Mouse (Mus musculus): ENCODE measurements around the gene Zfp991. TPM values are rescaled to one million over a fixed set of nuclear protein-coding genes. Genes with fewer than 3 reads are reported as not detected.
"Not testable (repeated sequence)": the region's sequence is repeated elsewhere in the genome, so short reads cannot be mapped to it uniquely, and the experiment has no call there.

The Zfp991 gene
- polyA plus RNA-seq, 1 experiment from 2014 or later: 12.6 TPM

DNA sequence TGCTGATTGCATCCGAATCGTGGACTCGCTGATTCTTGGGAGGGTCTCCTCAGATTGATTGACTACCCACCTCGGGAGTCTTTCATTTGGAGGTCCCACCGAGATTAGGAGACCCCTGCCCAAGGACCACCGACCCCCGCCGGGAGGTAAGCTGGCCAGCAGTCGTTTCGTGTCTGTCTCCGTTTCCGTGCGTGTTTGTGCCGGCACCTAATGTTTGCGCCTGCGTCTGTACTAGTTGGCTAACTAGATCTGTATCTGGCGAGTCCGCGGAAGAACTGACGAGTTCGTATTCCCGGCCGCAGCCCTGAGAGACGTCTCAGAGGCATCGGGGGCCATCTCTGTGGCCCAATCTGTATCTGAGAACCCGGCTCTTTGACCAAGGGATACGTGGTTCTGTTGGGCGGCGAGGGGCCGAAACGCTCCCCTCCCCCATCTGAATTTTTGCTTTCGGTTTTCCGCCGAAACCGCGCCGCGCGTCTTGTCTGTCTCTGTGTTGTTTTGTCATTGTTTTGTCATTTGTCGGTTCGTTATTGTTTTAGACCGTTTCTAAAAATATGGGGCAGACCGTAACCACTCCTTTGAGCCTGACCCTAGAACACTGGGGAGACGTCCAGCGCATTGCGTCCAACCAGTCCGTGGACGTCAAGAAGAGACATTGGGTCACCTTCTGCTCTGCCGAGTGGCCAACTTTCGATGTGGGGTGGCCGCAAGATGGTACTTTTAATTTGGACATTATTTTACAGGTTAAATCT, 87.7 kb downstream of the Zfp991 start:
- H3K9me3 ChIP-seq (replicated peaks; ENCODE audit: control insufficient read depth, low read length); H3K27ac ChIP-seq (replicated peaks; ENCODE audit: low read depth, low read length); H3K27me3 ChIP-seq (ENCODE audit: control insufficient read depth, insufficient read depth, low read length); DNase-seq (ENCODE audit: low spot score); H3K36me3 ChIP-seq (replicated peaks; ENCODE audit: control insufficient read depth, insufficient read depth, low read depth, low read length); ATAC-seq (replicated peaks; ENCODE audit: insufficient number of reproducible peaks, low FRiP score, low TSS enrichment, low read depth); H3K4me1 ChIP-seq (ENCODE audit: control insufficient read depth, insufficient read depth, low read length); H3K9ac ChIP-seq (replicated peaks; ENCODE audit: low read length): not testable (repeated sequence)
- H3K4me2 ChIP-seq (ENCODE audit: low read depth, low read length): 0 out of 2 replicates have a peak overlapping the region, but pooled peaks have one; percentile 5
- peak overlapping the region; percentile 4; the same call in 1 of the 2 replicates for H3K4me3 ChIP-seq (ENCODE audit: low read depth, low read length)
- 65% methylated on average over 47 of the region's 51 CpGs for WGBS

DNA sequence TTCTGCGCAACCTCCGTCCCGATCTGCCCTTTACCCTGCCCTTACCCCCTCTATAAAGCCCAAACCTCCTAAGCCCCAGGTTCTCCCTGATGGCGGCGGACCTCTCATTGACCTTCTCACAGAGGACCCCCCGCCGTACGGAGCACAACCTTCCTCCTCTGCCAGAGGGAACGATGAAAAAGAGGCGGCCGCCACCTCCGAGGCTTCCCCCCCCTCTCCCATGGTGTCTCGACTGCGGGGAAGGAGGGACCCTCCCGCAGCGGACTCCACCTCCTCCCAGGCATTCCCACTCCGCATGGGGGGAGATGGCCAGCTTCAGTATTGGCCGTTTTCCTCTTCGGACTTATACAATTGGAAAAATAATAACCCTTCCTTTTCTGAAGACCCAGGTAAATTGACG, 88.4 kb downstream of the Zfp991 start:
- DNase-seq (ENCODE audit: low spot score); H3K27me3 ChIP-seq (ENCODE audit: control insufficient read depth, insufficient read depth, low read length); H3K9me3 ChIP-seq (replicated peaks; ENCODE audit: control insufficient read depth, low read length); H3K36me3 ChIP-seq (replicated peaks; ENCODE audit: control insufficient read depth, insufficient read depth, low read depth, low read length); ATAC-seq (replicated peaks; ENCODE audit: insufficient number of reproducible peaks, low FRiP score, low TSS enrichment, low read depth); H3K4me2 ChIP-seq (ENCODE audit: low read depth, low read length); H3K9ac ChIP-seq (replicated peaks; ENCODE audit: low read length); H3K4me1 ChIP-seq (ENCODE audit: control insufficient read depth, insufficient read depth, low read length); H3K27ac ChIP-seq (replicated peaks; ENCODE audit: low read depth, low read length); H3K4me3 ChIP-seq (ENCODE audit: low read depth, low read length): not testable (repeated sequence)
- 80% methylated on average over 15 of the region's 20 CpGs for WGBS

DNA sequence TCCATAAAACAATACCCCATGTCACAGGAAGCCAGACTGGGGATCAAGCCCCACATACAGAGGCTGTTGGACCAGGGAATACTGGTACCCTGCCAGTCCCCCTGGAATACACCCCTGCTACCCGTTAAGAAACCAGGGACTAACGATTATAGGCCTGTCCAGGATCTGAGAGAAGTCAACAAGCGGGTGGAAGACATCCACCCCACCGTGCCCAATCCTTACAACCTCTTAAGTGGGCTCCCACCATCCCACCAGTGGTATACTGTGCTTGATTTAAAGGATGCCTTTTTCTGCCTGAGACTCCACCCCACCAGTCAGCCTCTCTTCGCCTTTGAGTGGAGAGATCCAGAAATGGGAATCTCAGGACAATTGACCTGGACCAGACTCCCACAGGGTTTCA, 90.2 kb downstream of the Zfp991 start:
- 99% methylated on average over 5 of the region's 5 CpGs for WGBS
- ATAC-seq (replicated peaks; ENCODE audit: insufficient number of reproducible peaks, low FRiP score, low TSS enrichment, low read depth); H3K36me3 ChIP-seq (replicated peaks; ENCODE audit: control insufficient read depth, insufficient read depth, low read depth, low read length); H3K4me1 ChIP-seq (ENCODE audit: control insufficient read depth, insufficient read depth, low read length); H3K4me3 ChIP-seq (ENCODE audit: low read depth, low read length); DNase-seq (ENCODE audit: low spot score); H3K4me2 ChIP-seq (ENCODE audit: low read depth, low read length); H3K9me3 ChIP-seq (replicated peaks; ENCODE audit: control insufficient read depth, low read length); H3K27me3 ChIP-seq (ENCODE audit: control insufficient read depth, insufficient read depth, low read length); H3K27ac ChIP-seq (replicated peaks; ENCODE audit: low read depth, low read length); H3K9ac ChIP-seq (replicated peaks; ENCODE audit: low read length): not testable (repeated sequence)

DNA sequence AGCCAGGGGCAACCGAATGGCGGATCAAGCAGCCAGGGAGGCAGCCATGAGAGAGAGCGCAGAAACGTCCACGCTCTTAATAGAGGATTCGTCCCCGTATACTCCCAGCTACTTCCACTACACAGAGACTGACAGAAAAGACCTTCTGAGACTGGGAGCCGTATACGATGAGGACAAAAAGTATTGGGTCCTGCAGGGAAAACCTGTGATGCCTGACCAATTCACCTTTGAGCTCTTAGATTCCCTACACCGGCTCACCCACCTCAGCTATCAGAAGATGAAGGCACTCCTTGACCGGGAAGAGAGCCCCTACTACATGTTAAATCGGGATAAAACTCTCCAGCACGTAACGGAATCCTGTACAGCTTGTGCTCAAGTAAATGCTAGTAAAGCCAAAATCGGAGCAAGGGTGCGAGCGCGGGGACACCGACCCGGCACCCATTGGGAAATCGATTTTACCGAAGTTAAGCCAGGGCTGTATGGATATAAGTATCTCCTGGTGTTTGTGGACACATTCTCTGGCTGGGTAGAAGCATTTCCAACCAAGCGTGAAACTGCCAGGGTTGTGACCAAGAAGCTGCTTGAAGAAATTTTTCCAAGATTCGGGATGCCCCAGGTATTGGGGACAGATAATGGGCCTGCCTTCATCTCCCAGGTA, 92.1 kb downstream of the Zfp991 start:
- H3K9me3 ChIP-seq (replicated peaks; ENCODE audit: control insufficient read depth, low read length); ATAC-seq (replicated peaks; ENCODE audit: insufficient number of reproducible peaks, low FRiP score, low TSS enrichment, low read depth): not testable (repeated sequence)

DNA sequence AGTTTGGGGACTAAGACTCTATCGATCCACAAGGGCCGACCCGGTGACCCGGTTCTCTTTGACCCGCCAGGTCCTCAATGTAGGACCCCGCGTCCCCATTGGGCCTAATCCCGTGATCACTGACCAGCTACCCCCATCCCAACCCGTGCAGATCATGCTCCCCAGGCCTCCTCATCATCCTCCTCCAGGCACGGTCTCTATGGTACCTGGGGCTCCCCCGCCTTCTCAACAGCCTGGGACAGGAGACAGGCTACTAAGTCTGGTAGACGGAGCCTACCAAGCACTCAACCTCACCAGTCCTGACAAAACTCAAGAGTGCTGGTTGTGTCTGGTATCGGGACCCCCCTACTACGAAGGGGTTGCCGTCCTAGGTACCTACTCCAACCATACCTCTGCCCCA, 93.8 kb downstream of the Zfp991 start:
- WGBS: 94% methylated on average over 8 of the region's 15 CpGs

More for the DNA sequence above, 92.1 kb downstream of the Zfp991 start:
- not testable (repeated sequence) for H3K27ac ChIP-seq (replicated peaks; ENCODE audit: low read depth, low read length); H3K27me3 ChIP-seq (ENCODE audit: control insufficient read depth, insufficient read depth, low read length); DNase-seq (ENCODE audit: low spot score); H3K4me1 ChIP-seq (ENCODE audit: control insufficient read depth, insufficient read depth, low read length); H3K36me3 ChIP-seq (replicated peaks; ENCODE audit: control insufficient read depth, insufficient read depth, low read depth, low read length); H3K4me3 ChIP-seq (ENCODE audit: low read depth, low read length); H3K4me2 ChIP-seq (ENCODE audit: low read depth, low read length); H3K9ac ChIP-seq (replicated peaks; ENCODE audit: low read length)
- WGBS: 96% methylated on average over 23 of the region's 24 CpGs

DNA sequence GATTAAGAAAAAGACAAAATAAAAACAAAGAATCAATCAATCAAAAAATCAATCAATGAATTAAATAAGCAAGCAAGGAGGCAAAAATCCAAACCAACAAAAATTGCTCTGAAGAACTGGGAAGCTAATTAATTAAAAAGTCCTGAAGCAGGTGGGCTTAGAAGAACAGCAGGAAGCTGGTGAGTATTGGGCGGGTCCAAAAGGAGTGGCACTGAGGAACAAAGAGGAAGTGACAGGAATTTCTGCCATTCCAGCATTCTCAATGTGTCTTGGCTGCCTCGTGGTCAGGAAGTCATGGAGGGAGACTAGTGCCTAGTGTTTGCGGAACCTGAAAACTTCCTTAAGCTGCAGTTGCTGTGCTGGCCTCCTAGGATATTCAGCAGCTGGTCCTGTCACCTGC, 98.2 kb downstream of the Zfp991 start:
- not testable (repeated sequence) for H3K9me3 ChIP-seq (replicated peaks; ENCODE audit: control insufficient read depth, low read length); H3K27ac ChIP-seq (replicated peaks; ENCODE audit: low read depth, low read length); H3K27me3 ChIP-seq (ENCODE audit: control insufficient read depth, insufficient read depth, low read length); ATAC-seq (replicated peaks; ENCODE audit: insufficient number of reproducible peaks, low FRiP score, low TSS enrichment, low read depth); H3K4me1 ChIP-seq (ENCODE audit: control insufficient read depth, insufficient read depth, low read length); H3K9ac ChIP-seq (replicated peaks; ENCODE audit: low read length); H3K4me3 ChIP-seq (ENCODE audit: low read depth, low read length); H3K36me3 ChIP-seq (replicated peaks; ENCODE audit: control insufficient read depth, insufficient read depth, low read depth, low read length); DNase-seq (ENCODE audit: low spot score); H3K4me2 ChIP-seq (ENCODE audit: low read depth, low read length)
- WGBS: 67% methylated on average over 3 of the region's 3 CpGs

More for the DNA sequence above, 93.8 kb downstream of the Zfp991 start:
- ATAC-seq (replicated peaks; ENCODE audit: insufficient number of reproducible peaks, low FRiP score, low TSS enrichment, low read depth); H3K27me3 ChIP-seq (ENCODE audit: control insufficient read depth, insufficient read depth, low read length); H3K27ac ChIP-seq (replicated peaks; ENCODE audit: low read depth, low read length); H3K9me3 ChIP-seq (replicated peaks; ENCODE audit: control insufficient read depth, low read length); DNase-seq (ENCODE audit: low spot score); H3K36me3 ChIP-seq (replicated peaks; ENCODE audit: control insufficient read depth, insufficient read depth, low read depth, low read length); H3K4me1 ChIP-seq (ENCODE audit: control insufficient read depth, insufficient read depth, low read length); H3K9ac ChIP-seq (replicated peaks; ENCODE audit: low read length); H3K4me3 ChIP-seq (ENCODE audit: low read depth, low read length); H3K4me2 ChIP-seq (ENCODE audit: low read depth, low read length): not testable (repeated sequence)

Other genes starting within 250 kb of the Zfp991 start
- gene Gm21411, start 222.4 kb upstream of the Zfp991 start, polyA plus RNA-seq (2014; fragmentation: Nextera tagmentation; extraction: Ambion mirVana): not detected in 2 replicates
- not detected in 2 replicates for gene Zfp989, start 160.1 kb upstream of the Zfp991 start, polyA plus RNA-seq (2014; fragmentation: Nextera tagmentation; extraction: Ambion mirVana)
- gene Rex2, start 110.2 kb upstream of the Zfp991 start, polyA plus RNA-seq (2014; fragmentation: Nextera tagmentation; extraction: Ambion mirVana): not detected in 2 replicates
- not detected in 2 replicates for gene Zfp988, start 173.6 kb downstream of the Zfp991 start, polyA plus RNA-seq (2014; fragmentation: Nextera tagmentation; extraction: Ambion mirVana)
- 0.31 TPM in 1 of 2 replicates, not detected in the other for gene Zfp978, start 229.3 kb downstream of the Zfp991 start, polyA plus RNA-seq (2014; fragmentation: Nextera tagmentation; extraction: Ambion mirVana)

Data from embryonic facial prominence, embryonic 11.5 days (tissue).